Mouse (Mus musculus) left cerebral cortex, adult 9 months (tissue): ENCODE measurements around the gene Npvf.
"Not testable (repeated sequence)": the region's sequence is repeated elsewhere in the genome, so short reads cannot be mapped to it uniquely, and the experiment has no call there.

Experiments used
- DNase-seq, 2 experiments: peaks; one replicate each; pipeline ENCODE4 v3.0.0; 2022; ENCODE audit warnings: low spot score in 2 of 2

Npvf gene

DNA sequence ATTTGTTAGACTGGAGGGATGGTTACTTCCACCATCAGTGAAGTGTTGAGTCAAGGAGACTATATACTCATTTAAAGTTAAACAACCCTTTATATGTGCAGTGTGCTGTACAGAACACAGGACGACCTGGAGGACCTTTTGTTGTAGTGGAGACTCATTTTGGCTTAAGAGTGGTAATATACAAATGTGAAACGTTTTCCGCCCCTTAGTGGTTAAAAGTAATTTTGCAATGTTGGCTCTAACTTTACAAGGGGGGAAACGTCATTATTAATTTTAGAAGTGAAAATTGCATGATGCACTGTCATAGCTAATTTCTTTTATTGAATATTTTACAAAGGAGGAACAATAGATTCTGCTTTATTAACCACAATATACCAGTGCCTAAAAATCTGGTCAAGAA lies 13.9 kb downstream of the Npvf start:
- no peak for DNase-seq

DNA sequence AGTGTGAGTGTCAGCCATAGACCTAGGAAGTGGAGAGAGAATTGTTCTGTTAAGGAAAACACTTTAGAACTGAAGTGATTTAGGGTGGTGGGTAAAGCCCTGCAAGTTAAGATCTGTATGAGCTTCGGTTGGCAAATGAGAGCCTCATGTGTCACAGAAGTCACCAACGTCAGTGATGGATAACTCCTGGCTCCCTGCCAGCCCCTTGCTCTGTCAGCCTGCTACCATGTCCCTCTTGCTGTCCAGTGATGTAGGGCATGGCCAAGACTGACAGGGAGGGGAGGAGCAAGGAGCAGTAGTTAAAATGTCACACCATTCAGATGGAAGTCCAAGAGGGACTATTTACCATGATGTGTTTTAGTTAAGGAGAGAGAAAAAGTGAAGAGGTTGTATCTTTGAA lies 14.6 kb downstream of the Npvf start:
- no peak for DNase-seq

DNA sequence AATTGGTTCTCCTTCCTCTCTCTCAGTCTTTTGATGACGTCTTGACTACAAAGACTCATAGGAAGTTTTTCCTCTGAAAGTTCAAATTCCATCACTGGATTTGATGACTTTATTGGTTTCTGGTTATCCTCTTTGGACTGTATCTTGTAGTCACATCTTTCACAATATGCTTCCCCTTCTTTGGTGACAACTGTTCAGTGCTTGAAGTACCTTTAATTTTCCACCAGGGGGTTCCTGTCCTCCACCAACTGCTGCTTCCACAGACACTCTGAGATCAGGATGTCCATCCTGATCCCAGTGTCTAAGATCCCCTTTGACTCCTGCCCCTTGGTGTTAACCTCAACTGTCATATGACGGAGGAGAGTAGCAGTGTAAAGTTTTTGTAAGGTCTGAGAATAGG lies 28.1 kb downstream of the Npvf start:
- DNase-seq: not testable (repeated sequence)

DNA sequence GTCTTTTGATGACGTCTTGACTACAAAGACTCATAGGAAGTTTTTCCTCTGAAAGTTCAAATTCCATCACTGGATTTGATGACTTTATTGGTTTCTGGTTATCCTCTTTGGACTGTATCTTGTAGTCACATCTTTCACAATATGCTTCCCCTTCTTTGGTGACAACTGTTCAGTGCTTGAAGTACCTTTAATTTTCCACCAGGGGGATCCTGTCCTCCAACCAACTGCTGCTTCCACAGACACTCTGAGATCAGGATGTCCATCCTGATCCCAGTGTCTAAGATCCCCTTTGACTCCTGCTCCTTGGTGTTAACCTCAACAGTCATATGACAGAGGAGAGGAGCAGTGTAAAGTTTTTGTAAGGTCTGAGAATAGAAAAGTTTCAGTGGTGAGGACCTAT lies 36.0 kb downstream of the Npvf start:
- not testable (repeated sequence) for DNase-seq

DNA sequence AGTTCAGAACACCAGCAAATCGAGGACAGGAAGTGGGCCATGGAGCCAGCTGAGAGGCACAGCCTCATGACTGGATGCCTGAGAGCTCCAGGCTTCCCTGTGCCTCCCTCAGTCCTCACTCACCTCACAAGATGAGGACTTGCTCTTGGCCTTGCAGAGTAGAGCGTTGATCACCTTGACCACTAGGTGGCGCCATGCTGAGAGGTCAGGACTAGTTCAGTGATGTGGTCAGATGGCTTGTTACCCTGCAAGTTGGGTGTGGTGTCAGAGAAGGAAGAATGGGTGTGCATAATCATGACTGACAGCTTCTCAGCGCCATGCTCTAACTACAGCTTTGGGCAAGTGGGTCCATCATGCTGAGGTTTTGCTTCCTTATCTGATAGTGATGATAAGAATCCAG lies 52.6 kb downstream of the Npvf start:
- DNase-seq: no peak
